Mouse (Mus musculus) embryonic facial prominence, embryonic 15.5 days (tissue): ENCODE results near the gene Tex36. TPM values are rescaled to one million over a fixed set of nuclear protein-coding genes. Genes with fewer than 3 reads are reported as not detected.

Experiments
- ATAC-seq: fragments of 200-750 bp; cut with Nextera tagmentation; 2 replicates; pipeline ENCODE4 v1.8.0; 2017; ENCODE audit warnings: low read depth, moderate TSS enrichment; ENCODE audit not compliant: insufficient number of reproducible peaks, low FRiP score, low TSS enrichment
- H3K27ac ChIP-seq: fragments of 300-500 bp; sonication (generic); replicated peaks from 2 replicates; pipeline ENCODE4 v1.5.1; 2015; ENCODE audit warnings: mild to moderate bottlenecking, inconsistent platforms
- H3K27me3 ChIP-seq: fragments of 300-500 bp; sonication (generic); 2 replicates; pipeline ENCODE4 v1.6.1; 2015; ENCODE audit warnings: inconsistent platforms
- H3K36me3 ChIP-seq: fragments of 300-500 bp; sonication (generic); 2 replicates; pipeline ENCODE4 v1.6.1; 2015; ENCODE audit warnings: mild to moderate bottlenecking, inconsistent platforms
- H3K4me1 ChIP-seq: fragments of 300-500 bp; sonication (generic); 2 replicates; pipeline ENCODE4 v1.6.1; 2015; ENCODE audit warnings: inconsistent platforms
- H3K4me2 ChIP-seq: fragments of 300-500 bp; sonication (generic); replicated peaks from 2 replicates; pipeline ENCODE4 v1.6.1; 2015; ENCODE audit warnings: mild to moderate bottlenecking, inconsistent platforms
- H3K4me3 ChIP-seq: fragments of 300-500 bp; sonication (generic); replicated peaks from 2 replicates; pipeline ENCODE4 v1.5.1; 2015; ENCODE audit warnings: mild to moderate bottlenecking, inconsistent platforms
- H3K9ac ChIP-seq: fragments of 300-500 bp; sonication (generic); 2 replicates; pipeline ENCODE4 v1.6.1; 2015; ENCODE audit warnings: inconsistent platforms
- H3K9me3 ChIP-seq: fragments of 300-500 bp; sonication (generic); replicated peaks from 2 replicates; pipeline ENCODE4 v1.6.1; 2016; ENCODE audit warnings: inconsistent platforms
- WGBS: fragments of 180-500 bp; shearing (Covaris S2); methylation state at CpG from one replicate; pipeline ENCODE4 v1.1.7; 2015; 5-methylcytosine and 5-hydroxymethylcytosine counted together
- polyA plus RNA-seq: library from polyadenylated mRNA; unstranded; fragments of >200 nt; fragmentation: Nextera tagmentation; extraction: Ambion mirVana; gene quantifications from 2 replicates; pipeline ENCODE4 v1.2.1, GENCODE M21; 2015

Gene Tex36
- polyA plus RNA-seq, 1 experiment from 2014 or later, result not detected

DNA sequence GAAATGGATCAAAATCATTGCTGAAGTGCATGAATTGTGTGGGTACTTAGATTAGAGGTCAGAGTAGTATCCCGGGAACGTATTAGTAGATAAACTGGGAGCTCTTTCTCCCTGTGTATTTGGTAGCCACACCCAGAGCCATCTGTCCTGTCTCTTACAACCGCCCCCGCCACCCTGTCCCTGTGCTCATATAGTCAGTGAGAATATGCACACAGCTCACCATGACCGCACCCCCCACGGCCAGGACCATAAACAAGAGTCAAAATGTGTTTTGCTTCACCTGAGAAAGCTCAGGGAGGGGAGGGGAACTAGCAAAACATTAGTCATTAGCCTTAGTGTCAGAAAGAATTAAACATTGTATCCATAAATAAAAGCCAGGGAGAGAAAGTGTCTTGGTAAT lies 18.7 kb downstream of the Tex36 start:
- Histone ChIP-seq H3K9ac (no peak overlapping the region), H3K4me3 (no peak overlapping the region), H3K9me3 (no peaks in the 10 kb centered on the region), H3K4me1 (no peaks in the 10 kb centered on the region), H3K27me3 (no peaks in the 10 kb centered on the region), H3K27ac (no peak overlapping the region), H3K4me2 (no peak overlapping the region), H3K36me3 (no peaks in the 10 kb centered on the region)
- no peak for ATAC-seq
- WGBS, result 89% methylated on average over 6 of the region's 6 CpGs

DNA sequence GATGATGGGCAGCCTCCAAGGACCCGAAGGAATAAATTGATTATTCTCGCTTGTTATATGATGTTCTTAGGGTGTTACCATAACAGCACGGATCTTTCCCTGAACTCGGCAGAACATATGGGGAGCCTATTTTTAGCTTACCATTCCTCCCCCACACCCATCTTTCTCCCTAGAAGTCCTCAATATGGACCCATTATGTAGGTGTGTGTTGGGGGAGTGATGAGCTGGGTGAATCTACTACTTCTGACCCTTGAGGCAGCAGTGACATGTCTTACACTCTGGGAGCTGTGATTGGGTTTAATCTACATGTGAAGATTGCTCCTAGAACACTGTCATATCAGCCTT lies 21.7 kb downstream of the Tex36 start:
- no peaks in the 10 kb centered on the region for H3K27me3 ChIP-seq
- H3K4me1 ChIP-seq, result peaks cover 6% of the 10 kb centered on the region
- H3K36me3 ChIP-seq, result no peaks in the 10 kb centered on the region
- H3K4me2 ChIP-seq, result no peak overlapping the region
- no peaks in the 10 kb centered on the region for H3K9me3 ChIP-seq
- H3K27ac ChIP-seq, result no peak overlapping the region
- H3K4me3 ChIP-seq, result no peak overlapping the region
- no peak for ATAC-seq
- WGBS, result 61% methylated on average over 4 of the region's 4 CpGs
- no peak overlapping the region for H3K9ac ChIP-seq

DNA sequence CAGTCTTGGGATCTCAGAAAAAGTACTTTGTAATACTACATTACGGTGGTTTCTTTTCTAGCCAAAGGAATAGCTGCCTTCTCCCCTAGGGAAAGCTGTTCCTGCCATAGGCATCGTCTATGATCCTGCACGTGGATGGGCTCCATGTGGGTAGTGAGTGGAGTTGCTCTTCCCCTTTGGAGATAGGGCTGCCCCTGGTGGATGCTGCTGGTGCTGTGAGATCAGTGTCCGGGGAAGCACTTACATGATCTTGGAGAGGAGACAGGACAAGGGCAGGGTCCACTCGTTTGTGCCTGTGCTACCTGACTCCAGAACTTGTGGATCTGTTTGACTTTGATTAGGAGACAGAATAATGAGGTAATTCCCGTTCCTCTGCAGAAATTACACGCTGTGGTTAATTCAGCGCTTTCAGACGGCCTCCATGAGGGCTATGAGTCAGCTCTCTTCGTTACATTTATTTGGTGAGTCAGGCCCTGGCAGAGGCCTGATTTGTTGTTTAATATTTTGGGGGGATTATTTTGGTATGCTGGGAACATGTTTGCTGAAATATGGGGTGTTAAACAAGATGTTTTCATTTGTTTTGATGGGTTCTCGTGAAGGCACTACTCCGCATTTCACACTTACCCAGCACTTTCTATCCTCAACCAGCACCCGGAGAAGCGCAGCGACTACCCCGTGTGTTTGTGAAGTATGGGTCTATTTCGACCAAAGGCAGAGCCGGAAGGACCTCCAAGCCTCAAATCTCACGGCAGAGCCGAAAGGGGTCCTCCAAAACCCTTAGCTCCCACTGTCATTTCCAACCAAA lies 22.3 kb downstream of the Tex36 start:
- no peaks in the 10 kb centered on the region for H3K9me3 ChIP-seq
- H3K4me2 ChIP-seq, result no peak overlapping the region
- no peak overlapping the region for H3K4me3 ChIP-seq
- H3K9ac ChIP-seq, result no peak overlapping the region
- peaks cover 6% of the 10 kb centered on the region for H3K4me1 ChIP-seq
- ATAC-seq, result no peak
- 65% methylated on average over 20 of the region's 20 CpGs for WGBS
- no peaks in the 10 kb centered on the region for H3K27me3 ChIP-seq
- H3K36me3 ChIP-seq, result no peaks in the 10 kb centered on the region
- no peak overlapping the region for H3K27ac ChIP-seq

DNA sequence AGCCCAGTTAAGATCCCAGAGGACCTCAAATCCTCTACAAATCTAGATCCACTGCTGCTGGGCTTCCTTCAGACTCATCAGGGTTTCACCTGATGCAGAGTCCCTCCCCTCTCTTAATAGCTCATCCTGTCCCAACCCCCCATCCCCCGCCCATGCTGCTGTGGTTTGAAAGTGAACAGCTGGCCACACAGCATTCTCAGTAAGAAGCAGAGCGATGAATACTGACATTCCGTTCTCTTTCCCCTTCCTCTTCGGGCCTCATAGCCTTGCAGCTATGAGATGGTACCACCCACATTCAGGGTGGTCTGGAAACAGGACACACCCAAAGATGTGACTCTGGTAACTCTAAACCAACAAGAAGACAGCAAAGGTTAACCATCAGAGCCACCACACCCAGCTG lies 25.1 kb downstream of the Tex36 start:
- Histone ChIP-seq H3K4me2 (no peak overlapping the region), H3K36me3 (no peaks in the 10 kb centered on the region), H3K9ac (no peak overlapping the region), H3K9me3 (no peaks in the 10 kb centered on the region), H3K27me3 (no peaks in the 10 kb centered on the region), H3K4me3 (no peak overlapping the region), H3K4me1 (peaks cover 6% of the 10 kb centered on the region), H3K27ac (no peak overlapping the region)
- whole genome bisulfite sequencing, result 10% methylated on average over 4 of the region's 4 CpGs
- no peak for ATAC-seq

DNA sequence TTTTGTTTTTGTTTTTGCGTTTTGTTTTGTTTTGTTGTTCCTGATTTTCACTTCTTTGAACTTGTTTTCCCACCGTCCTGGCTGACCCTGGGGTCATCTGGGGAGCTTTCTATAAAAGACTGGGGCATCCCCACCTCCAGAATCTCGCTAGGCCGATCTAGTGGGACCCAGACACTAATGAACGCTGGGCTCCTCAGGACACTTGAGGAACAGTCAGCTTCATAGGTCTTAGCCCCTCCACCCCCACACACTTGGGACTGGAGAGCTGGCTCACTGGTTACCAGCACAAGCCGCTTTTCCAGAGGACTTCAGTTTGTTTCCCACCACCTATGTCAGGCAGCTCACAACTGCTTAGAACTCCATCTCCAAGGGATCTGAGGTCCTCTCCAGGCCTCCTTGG lies 25.7 kb downstream of the Tex36 start:
- no peaks in the 10 kb centered on the region for H3K36me3 ChIP-seq
- H3K4me2 ChIP-seq, result no peak overlapping the region
- H3K9me3 ChIP-seq, result no peaks in the 10 kb centered on the region
- H3K9ac ChIP-seq, result no peak overlapping the region
- ATAC-seq, result no peak
- no peaks in the 10 kb centered on the region for H3K27me3 ChIP-seq
- no peak overlapping the region for H3K4me3 ChIP-seq
- 72% methylated on average over 6 of the region's 6 CpGs for WGBS
- peaks cover 6% of the 10 kb centered on the region for H3K4me1 ChIP-seq
- H3K27ac ChIP-seq, result no peak overlapping the region

DNA sequence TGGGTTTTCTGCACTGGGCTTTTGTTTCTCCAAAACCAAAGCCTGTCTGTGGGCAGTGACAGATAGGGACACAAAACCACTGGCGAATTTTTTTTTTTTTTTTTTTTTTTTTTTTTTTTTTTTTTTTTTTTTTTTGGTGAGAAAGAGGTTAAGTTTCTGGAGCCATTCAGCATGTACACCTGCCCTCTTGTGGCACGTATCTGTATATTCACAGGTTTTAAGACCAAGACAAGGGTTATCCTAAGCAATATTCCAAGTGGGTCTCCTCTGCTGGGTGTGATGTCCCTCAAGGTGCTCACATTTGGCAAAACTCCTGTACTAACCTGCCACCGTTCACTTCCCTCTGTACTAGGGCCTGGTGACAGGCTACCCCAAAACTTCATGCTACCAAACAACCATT lies 30.0 kb downstream of the Tex36 start:
- H3K4me1 ChIP-seq, result peaks cover 3% of the 10 kb centered on the region
- H3K9me3 ChIP-seq, result no peaks in the 10 kb centered on the region
- no peak for ATAC-seq
- H3K4me2 ChIP-seq, result no peak overlapping the region
- H3K4me3 ChIP-seq, result no peak overlapping the region
- no peaks in the 10 kb centered on the region for H3K27me3 ChIP-seq
- H3K27ac ChIP-seq, result no peak overlapping the region
- 29% methylated on average over 3 of the region's 3 CpGs for WGBS
- H3K9ac ChIP-seq, result no peak overlapping the region
- H3K36me3 ChIP-seq, result no peaks in the 10 kb centered on the region

DNA sequence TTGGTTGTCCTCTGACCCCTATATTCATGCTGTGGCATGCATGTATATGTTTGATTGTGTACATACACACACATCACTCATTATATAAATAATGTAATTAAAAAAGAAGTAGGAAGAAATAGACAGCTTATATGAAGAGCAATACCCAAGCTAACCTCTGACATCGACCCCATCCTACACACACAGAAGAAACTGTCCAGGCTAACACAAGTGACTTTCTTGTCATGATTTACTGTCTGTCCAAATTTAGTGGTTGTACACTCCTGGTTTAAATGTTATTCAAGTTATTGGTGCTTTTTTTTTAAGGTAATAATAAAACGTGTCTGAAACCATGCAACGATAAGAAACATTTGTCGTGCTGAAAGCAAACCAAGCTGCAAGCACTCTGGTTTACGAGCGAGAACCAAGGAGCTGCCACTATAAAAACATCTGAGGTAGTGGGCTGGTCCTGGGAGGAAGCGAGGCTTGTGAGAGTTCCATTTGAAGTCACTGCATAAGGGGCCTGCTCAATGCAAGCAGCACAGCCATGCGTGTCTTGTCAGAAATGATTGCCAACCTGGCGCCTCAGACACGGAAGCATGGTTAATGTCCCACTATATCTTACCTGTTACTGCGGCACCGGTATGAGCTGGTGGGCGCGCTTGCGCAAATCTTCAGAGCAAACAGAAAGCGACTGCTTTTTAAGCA lies 32.6 kb downstream of the Tex36 start:
- Histone ChIP-seq H3K9me3 (no peaks in the 10 kb centered on the region), H3K9ac (no peak overlapping the region), H3K36me3 (no peaks in the 10 kb centered on the region), H3K4me2 (no peak overlapping the region), H3K4me3 (no peak overlapping the region), H3K27me3 (no peaks in the 10 kb centered on the region), H3K4me1 (no peaks in the 10 kb centered on the region), H3K27ac (no peak overlapping the region)
- 82% methylated on average over 16 of the region's 16 CpGs for WGBS
- no peak for ATAC-seq

DNA sequence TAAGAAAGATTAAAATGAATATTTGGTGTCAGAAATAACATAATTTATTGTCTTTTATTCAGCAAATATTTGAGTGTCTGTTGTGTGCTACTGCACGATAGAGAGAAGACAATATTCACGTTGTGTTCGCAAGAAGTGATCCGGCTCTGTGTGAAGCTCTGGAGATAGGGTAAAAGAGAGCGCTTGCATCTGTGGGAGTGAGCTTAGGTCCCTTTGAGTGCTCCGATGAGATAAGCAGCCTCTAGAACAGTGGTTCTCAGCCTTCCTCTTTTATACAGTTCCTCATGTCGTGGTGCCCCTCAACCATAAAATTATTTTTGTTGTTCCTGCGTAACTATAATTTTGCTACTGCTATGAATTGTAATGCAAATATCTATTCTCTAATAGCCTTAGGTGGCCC lies 37.4 kb downstream of the Tex36 start:
- H3K9me3 ChIP-seq, result no peaks in the 10 kb centered on the region
- no peak overlapping the region for H3K9ac ChIP-seq
- H3K36me3 ChIP-seq, result no peaks in the 10 kb centered on the region
- no peak for ATAC-seq
- no peaks in the 10 kb centered on the region for H3K4me1 ChIP-seq
- H3K4me2 ChIP-seq, result no peak overlapping the region
- no peaks in the 10 kb centered on the region for H3K27me3 ChIP-seq
- H3K4me3 ChIP-seq, result no peak overlapping the region
- H3K27ac ChIP-seq, result no peak overlapping the region
- 85% methylated on average over 8 of the region's 8 CpGs for WGBS

DNA sequence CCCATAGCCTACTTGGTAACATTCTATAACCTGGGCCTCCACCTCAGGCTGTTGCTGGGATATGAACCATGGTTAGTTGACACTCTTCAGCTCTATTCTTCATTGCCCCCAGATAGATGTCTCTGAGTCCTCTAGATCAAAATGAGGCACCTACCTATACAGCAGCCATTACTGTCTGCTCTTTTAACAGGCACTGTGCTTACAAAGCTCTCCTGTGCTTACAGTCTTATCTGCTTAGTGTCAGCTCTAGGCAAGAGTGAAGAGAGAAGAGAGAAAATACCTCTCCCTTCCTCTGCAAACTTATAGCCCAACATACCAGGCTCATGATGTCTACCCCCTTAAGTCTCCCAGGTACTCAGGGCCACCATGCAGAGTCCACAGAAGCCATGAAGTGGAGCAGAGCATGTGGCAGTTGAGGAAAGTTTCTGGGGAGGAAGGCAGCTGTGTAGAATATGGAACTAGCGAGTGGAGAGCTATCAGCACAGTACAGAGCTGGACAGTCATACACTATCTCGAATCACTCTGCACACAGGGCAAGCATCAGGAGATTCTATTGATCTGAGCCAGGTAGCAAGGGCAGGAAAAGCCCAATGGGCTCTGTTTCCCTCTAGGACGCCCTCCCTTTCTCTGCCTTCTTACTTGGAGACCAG lies 38.7 kb downstream of the Tex36 start:
- H3K4me3 ChIP-seq, result no peak overlapping the region
- no peak overlapping the region for H3K4me2 ChIP-seq
- H3K4me1 ChIP-seq, result no peaks in the 10 kb centered on the region
- H3K9me3 ChIP-seq, result no peaks in the 10 kb centered on the region
- no peak overlapping the region for H3K27ac ChIP-seq
- 76% methylated on average over 3 of the region's 3 CpGs for WGBS
- no peaks in the 10 kb centered on the region for H3K36me3 ChIP-seq
- H3K27me3 ChIP-seq, result no peaks in the 10 kb centered on the region
- no peak for ATAC-seq
- no peak overlapping the region for H3K9ac ChIP-seq

DNA sequence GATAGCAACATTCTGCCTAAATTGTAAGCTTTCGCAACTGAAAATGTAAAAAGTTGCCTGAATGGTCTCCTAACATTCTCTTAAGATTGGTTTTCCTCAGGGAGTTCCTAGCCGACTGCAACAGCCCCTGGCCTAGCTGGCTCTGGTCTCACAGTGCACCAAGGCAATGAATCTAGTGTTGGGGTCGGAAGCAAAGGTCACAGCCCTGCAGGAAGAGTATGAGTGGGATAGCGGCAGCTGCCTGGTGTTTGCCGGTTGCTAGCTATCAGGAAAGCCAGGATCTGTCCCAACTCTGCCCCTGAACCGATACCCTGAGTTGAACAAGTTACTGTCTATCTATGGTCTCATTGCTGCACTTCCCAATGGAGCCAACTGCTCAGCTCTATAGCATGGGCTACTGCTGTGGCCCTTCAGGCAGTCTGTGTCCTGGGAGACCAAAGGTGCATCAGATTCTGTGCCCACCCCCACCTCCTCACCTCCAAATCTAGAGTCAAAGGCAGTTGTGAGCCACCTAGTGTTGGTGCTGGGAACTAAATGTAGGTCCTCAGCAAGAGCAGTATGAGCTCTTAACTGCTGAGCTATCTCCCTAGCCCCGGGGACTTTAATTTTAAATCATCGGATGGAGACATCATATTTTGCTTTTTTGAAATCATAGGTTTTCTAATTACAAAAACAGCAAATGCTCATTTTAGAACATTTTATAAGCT lies 46.0 kb downstream of the Tex36 start:
- H3K9ac ChIP-seq, result no peak overlapping the region
- no peak overlapping the region for H3K4me2 ChIP-seq
- no peaks in the 10 kb centered on the region for H3K27me3 ChIP-seq
- whole genome bisulfite sequencing, result 58% methylated on average over 8 of the region's 8 CpGs
- no peak overlapping the region for H3K27ac ChIP-seq
- no peaks in the 10 kb centered on the region for H3K4me1 ChIP-seq
- H3K36me3 ChIP-seq, result no peaks in the 10 kb centered on the region
- no peak for ATAC-seq
- H3K4me3 ChIP-seq, result no peak overlapping the region
- no peaks in the 10 kb centered on the region for H3K9me3 ChIP-seq

DNA sequence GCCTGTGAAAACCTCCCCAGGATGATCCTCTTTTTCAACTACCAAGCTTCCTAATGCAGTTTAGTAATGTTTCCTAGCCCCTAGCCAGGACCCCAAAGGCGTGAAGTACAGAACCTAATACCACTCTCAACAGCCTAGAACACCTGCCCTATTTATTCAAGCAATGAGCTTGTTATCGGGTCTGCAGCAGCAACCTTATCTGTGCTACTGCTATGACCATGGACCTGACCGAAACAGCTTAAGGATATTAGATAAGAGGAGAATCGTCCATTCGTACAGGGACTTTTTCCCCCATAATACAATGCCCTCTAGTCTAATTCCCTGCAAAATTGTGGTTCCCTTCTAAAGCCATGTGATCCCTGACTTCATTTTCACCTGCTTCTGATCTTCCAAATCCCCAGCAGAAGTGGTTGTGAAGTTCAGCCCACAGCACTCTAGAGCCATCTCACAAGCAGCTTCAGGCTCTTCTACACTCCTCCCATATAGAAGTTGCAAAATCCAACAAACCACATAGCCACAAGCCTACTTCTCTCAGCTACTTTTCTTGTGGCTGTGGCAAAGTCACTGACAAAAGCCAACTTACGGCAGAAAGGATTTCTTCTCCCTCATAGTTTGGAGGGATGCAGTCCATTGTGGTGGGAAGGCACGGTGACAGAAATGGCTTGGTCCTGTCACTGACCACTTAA lies 49.5 kb downstream of the Tex36 start:
- no peaks in the 10 kb centered on the region for H3K4me1 ChIP-seq
- no peaks in the 10 kb centered on the region for H3K36me3 ChIP-seq
- WGBS, result 83% methylated on average over 7 of the region's 7 CpGs
- H3K27me3 ChIP-seq, result no peaks in the 10 kb centered on the region
- H3K9ac ChIP-seq, result no peak overlapping the region
- H3K4me2 ChIP-seq, result no peak overlapping the region
- H3K27ac ChIP-seq, result no peak overlapping the region
- H3K4me3 ChIP-seq, result no peak overlapping the region
- ATAC-seq, result no peak
- no peaks in the 10 kb centered on the region for H3K9me3 ChIP-seq
